Mouse (Mus musculus): ENCODE data around the gene Grwd1.

DNA sequence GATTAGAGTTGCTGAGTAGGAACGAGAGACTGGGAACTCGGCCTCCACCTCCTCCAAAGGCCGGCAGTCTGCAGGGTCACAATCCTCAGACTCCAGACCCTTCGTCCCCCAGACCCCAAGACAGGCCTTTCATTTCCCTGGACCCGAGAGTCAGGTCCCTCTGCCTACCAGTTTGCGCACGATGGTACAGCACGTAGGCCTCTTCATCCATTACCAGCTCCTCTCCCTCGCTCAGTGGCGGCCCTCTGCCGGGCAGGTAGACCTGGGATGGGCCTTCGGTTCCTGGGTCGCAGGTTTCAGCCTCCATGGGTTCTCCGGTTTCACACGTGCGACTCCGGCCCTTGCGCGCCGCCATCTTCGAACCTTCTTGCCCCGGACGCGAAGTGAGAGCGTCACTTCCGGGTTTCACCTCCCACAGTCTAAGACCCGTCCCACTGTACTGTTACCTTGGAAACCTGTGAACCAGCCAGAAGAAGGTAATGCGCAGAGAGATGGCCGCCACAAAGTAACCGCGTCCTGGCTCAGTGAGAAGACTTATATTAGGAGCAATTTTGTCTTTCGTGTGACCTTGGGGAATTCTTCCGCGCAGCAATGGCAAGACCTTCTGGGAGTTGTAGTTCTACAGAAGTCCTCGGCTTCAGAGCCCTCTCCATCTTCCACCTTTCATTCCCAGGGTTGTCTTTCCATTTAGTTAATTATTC is at the start of gene Grwd1:
- TF ChIP-seq CTCF (IDR thresholded peaks at IDR 0.05) = no peak
- no peak for TF ChIP-seq EP300 (IDR thresholded peaks at IDR 0.05)

Data from lung, postnatal 0 days (tissue).